Mouse (Mus musculus): Measurements from ENCODE around the gene Arf6. TPM values are rescaled to one million over a fixed set of nuclear protein-coding genes. Genes with fewer than 3 reads are reported as not detected.
A peak's percentile ranks its signal among the peaks of the same experiment; 100 is the strongest.

The Arf6 gene
- total RNA-seq, 2 experiments from 2014 or later, result 84.7 to 154 TPM

DNA sequence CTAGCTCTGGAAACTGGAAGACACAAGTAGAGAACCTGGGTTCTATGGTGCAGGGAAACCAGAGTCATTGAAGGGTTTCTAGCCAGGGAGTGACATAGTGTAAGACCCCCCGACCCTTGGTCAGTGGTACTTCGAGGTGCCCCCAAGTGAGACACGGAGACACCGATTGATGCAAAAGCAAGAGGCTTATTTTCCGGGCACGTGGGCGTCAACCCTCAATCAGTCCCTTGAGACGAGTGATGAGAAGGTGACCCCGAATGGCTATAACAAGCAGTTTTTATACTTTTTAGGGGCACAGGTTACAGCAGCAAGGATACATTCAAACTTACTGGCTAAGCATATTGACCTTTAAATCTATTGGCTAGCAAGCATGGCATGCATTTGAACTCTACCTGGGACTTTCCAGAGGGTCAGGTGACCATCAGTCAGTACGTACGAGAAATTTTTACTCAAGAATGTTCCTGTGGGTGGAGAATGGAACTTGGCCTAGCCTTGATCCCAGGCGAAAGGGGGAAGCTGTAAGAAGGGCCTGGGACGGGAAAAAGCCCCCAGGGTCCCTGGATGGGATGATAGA is 30.7 kb downstream of the Arf6 start:
- ATAC-seq (replicated peaks; ENCODE audit: poor library complexity, severe bottlenecking), result no peak

DNA sequence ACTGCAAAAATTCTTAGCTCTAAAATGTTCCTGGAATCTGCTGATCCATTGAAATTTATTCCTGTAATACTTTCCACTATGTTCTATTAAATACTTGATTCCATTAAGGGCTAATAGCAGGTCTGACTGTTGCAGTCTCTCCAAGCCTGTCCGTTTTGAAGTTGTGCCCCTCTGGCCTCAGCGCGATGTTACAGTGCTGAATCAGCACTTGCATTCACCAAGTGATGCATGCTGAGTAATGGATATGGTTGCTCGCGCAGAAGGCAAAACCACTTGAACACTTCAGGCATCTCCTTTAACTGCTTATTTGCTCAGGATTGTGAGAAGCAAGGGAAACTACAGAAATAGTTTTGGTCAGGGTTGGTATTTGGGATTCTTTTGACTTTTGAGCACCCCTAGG is 38.8 kb downstream of the Arf6 start:
- no peak for ATAC-seq (replicated peaks; ENCODE audit: poor library complexity, severe bottlenecking)

DNA sequence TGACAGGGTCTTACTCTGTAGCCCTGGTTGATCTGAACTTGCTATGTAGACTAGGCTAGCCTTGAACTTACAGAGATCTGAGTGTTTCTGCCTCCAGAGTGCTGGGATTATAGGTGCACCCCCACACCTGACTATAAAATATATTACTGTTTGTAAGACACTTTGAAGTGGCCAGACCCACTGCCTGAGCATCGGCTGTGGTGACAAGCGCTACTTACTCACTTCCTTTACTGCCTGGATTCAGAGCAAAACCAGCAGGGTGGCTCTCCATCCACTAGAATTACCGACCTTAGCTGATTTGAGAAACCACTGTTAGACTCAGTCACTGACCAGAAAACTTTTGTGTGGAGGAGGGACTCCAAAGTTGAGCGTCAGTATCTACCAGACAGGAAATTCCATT is 40.0 kb downstream of the Arf6 start:
- ATAC-seq (replicated peaks; ENCODE audit: poor library complexity, severe bottlenecking), result no peak

DNA sequence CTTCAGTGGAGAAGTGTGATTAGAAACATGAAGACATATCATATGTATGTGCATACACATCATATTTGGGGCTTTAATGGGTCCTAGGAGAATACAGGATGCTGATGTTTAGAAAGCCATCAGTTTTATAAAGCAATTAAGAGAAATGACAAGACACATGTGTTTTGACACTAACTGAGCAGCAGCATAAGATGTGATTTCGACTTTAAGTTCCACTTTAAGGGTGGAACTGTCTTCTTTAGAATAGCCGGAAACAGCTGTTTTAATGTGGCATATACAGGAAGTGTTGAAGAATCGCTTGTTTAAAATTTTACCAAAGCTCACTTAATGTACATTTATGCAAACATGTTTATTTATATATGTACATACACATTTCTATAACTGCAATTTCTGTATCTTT is 41.4 kb downstream of the Arf6 start:
- peak; percentile 51; the same call in 1 of the 2 replicates for ATAC-seq (replicated peaks; ENCODE audit: poor library complexity, severe bottlenecking)

DNA sequence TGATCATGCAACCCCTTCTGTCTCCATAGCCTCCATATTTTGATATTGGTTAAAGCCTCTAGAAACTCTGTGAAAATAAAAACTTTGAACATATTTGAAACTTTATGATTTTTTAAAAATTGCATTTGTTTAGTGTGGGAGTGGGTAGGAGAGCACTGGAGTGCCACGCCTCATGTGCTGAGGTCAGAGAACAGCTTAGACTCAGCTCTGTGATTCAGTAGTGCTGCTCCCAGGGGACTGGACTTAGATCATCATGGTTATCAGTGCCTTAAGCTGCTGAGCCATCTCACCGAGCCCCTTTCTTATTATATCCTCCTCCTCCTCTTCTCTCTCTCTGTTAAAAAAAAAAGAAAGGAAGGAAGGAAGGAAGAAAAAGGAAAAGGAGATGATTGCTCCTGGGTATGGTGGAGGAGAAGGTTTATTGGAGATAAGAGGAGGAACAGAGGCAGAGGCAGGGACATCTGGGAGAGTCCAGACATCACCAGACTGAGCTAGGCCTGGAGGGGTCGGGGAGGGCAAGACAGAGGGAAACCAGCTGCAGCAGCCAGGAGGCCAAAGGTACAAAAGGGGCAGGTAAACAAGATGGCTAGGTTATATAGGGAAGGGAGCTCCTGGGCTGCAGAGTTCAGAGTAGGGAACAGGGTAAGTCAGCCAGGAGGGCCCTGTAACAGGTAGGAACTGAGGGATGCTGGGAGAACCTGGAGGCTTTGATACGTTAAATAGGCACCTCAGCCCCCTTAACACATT is 43.0 kb downstream of the Arf6 start:
- ATAC-seq (replicated peaks; ENCODE audit: poor library complexity, severe bottlenecking), result no peak

DNA sequence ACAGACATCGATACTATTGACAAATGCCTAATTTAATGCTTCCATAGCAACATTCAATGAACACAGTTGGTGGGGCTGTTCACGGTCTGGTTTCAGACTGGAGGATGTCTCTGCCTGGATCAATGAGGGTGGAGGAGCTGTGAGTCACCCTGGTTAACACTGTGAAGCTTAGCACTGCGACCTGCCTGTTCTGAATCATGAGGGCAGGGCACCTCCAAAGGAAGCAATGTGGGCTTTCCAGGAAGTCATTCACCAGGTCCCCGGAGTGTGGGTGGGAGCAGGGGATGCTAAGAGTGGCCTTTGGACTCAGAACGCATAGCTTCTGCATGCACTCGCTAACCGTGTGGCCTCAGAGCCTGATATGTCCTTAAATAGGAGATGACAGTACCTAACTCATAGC is 44.8 kb downstream of the Arf6 start:
- ATAC-seq (replicated peaks; ENCODE audit: poor library complexity, severe bottlenecking), result no peak

DNA sequence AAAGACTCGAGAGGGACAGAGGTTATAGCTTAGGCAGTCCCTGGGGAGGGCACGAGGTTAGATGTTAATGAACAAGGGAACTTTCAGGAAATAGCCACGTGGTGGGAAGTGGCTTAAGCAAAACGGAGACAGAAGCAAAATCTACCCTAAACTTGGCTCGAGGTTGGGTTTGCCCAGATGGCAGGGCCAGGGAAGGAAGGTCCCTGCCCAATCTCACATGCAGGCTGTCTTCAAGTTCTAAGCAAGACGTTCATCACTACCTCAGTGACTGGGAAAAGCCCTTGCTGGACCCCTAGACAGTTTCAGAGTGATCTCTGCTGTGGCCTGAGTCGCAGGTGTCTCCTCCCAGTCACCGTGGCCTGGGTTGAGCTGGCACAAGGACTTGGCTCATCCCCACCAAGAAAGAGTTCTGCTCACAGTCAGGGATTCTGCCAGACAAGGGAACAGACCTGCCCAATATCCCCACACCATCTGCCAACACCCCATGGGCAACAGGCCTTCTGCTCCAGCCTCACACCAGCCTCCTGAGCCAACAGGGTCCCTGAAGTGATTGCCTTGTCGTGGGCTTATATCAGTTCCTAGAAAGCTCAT is 45.8 kb downstream of the Arf6 start:
- ATAC-seq (replicated peaks; ENCODE audit: poor library complexity, severe bottlenecking), result no peak

DNA sequence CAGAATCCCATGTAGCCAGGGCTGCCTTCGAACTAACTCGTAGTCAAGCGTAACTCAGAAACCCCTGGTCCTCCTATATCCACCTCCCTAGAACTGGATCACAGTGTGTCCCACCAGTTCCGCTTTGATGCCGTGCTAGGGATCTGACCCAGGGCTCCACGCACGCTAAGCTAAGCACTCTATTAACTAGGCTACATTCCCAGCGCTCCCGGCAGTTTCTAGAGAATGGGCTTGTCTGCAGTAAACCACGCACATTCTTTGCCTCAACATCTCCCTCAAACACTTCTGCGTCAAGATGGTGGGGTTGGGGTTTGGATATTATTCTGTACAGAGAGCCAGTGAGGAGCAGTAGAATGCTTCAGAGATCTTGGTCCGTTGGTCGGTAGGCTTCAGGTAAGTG is 46.7 kb downstream of the Arf6 start:
- no peak for ATAC-seq (replicated peaks; ENCODE audit: poor library complexity, severe bottlenecking)

DNA sequence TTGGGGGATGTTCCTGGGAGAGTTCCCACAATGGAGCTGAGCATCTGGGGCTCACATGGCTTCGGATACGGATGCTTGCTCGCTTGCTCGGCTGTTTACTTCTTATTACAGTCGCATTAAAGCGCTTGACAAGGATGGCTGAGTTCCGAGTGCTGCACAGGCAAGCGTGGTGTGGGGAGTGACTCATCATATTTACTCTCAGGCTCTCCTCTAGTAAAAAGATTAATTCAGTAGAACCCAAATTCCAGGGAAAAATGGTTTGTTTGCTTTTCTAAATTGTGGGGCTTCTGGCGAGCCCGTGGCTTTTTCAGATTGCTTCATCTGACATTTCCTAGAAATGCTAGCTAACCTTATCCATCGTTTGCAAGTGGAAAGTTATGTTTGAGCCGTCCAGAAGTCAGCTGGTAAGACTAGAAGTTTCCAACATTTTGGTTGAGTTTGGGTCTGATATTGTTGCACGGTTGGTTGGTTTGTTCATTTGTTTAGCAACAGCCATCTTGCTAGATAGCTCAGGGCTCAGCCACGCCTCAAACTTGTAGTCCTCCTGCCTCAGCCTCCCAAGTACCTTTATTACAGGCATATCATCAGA is 47.2 kb downstream of the Arf6 start:
- ATAC-seq (replicated peaks; ENCODE audit: poor library complexity, severe bottlenecking), result no peak

DNA sequence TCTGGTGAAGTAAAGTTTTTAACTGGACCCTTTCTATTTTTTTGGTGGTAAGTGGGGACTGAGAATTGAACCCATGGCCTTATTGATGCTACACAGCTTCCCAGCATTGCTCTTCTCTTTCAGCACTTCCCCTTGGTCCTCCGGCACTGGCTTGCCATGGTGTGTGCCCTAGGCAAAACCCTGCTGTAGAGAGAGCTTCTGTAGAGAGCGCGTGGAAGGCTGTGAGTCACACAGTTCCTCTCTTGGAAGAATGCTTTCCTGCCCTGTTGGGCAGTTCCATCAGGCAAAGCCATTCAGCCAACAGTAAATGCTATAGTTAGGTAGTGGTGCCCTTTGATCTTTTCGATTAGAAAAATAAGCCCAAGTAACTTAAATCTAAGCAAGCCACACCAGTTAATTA is 47.7 kb downstream of the Arf6 start:
- ATAC-seq (replicated peaks; ENCODE audit: poor library complexity, severe bottlenecking), result peak; percentile 26

DNA sequence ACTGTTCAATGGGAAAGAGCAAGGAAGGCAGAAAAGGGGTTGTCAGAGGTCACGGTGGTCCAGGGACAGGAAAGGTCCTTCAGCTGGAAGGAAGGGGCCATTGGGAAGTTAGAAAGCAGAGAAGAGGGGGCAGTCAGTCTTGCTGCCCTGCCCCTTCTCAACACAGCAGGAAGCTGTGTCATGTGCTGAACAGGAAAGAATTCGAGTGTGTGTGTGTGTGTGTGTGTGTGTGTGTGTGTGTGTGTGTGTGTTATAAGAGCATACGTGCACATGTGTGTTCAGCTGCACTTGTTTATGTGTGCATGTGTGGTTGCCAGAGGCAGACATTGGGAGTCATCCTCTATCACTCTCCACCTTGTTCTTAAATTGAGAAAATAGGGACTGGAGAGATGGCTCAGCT is 48.8 kb downstream of the Arf6 start:
- ATAC-seq (replicated peaks; ENCODE audit: poor library complexity, severe bottlenecking), result no peak

DNA sequence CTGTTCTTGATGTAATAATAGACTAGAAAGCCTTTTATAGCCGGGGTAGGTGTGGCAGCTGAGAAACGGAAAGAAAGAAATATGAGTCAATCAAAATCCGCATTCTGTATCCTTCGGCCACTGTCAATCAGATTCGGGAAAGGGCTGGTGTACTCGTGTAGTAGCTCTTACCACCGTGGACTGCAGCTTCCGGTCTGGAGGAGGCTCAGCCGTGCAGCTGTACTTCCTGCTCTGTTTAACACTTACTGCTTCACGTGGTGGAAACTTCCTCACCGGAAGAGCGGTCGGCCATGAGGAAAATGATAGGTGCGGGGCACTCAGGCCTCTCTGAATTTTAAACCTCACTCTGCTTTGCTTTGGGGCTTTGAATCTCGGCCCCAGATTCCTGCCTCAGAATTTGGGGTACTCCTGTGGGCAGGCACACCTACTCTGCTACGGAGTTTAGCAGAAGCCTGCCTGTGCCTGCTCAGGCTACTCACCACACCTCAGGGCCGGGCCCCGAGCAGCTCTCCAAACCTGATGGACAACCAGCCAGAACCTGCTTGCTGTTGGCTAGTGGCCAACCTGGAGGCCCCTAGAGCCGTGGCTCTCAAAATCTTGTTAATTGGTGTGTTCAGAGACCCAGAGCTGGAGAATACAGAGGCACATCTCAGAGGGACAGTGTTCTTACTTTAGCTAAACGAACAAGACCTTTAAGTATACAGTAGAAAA is 51.0 kb downstream of the Arf6 start:
- peak; percentile 95 for ATAC-seq (replicated peaks; ENCODE audit: poor library complexity, severe bottlenecking)

Other genes starting within 250 kb of the Arf6 start
- 3,535 and 4,742 TPM in 2 replicates for gene Rps29, start 213.0 kb upstream of the Arf6 start, total RNA-seq (2014; fragmentation: Nextera tagmentation)
- gene Rps29, start 213.0 kb upstream of the Arf6 start, total RNA-seq (2017), result 1,829 and 1,856 TPM in 2 replicates
- 24.0 and 29.8 TPM in 2 replicates for gene Lrr1, start 203.3 kb upstream of the Arf6 start, total RNA-seq (2014; fragmentation: Nextera tagmentation)
- 12.3 and 15.8 TPM in 2 replicates for gene Lrr1, start 203.3 kb upstream of the Arf6 start, total RNA-seq (2017)
- gene Rpl36al, start 188.1 kb upstream of the Arf6 start, total RNA-seq (2014; fragmentation: Nextera tagmentation), result 1,057 and 1,062 TPM in 2 replicates
- gene Rpl36al, start 188.1 kb upstream of the Arf6 start, total RNA-seq (2017), result 1,430 and 1,531 TPM in 2 replicates
- 96.2 and 111 TPM in 2 replicates for gene Mgat2, start 188.0 kb upstream of the Arf6 start, total RNA-seq (2014; fragmentation: Nextera tagmentation)
- gene Mgat2, start 188.0 kb upstream of the Arf6 start, total RNA-seq (2017), result 153 and 186 TPM in 2 replicates
- gene Gm49383, start 175.0 kb upstream of the Arf6 start, total RNA-seq (2014; fragmentation: Nextera tagmentation), result 4.1 and 5.3 TPM in 2 replicates
- 27.0 and 31.0 TPM in 2 replicates for gene Gm49383, start 175.0 kb upstream of the Arf6 start, total RNA-seq (2017)
- 4.1 and 10.9 TPM in 2 replicates for gene Dnaaf2, start 173.7 kb upstream of the Arf6 start, total RNA-seq (2014; fragmentation: Nextera tagmentation)
- gene Dnaaf2, start 173.7 kb upstream of the Arf6 start, total RNA-seq (2017), result 2.2 and 8.1 TPM in 2 replicates
- gene Gm49384, start 167.9 kb upstream of the Arf6 start, total RNA-seq (2014; fragmentation: Nextera tagmentation), result 7.2 and 16.0 TPM in 2 replicates
- gene Gm49384, start 167.9 kb upstream of the Arf6 start, total RNA-seq (2017), result 13.7 and 38.3 TPM in 2 replicates
- 51.2 and 56.8 TPM in 2 replicates for gene Pole2, start 144.0 kb upstream of the Arf6 start, total RNA-seq (2014; fragmentation: Nextera tagmentation)
- gene Pole2, start 144.0 kb upstream of the Arf6 start, total RNA-seq (2017), result 46.4 and 58.8 TPM in 2 replicates
- 2.5 and 2.9 TPM in 2 replicates for gene Klhdc1, start 131.0 kb upstream of the Arf6 start, total RNA-seq (2014; fragmentation: Nextera tagmentation)
- 3.5 and 3.8 TPM in 2 replicates for gene Klhdc1, start 131.0 kb upstream of the Arf6 start, total RNA-seq (2017)
- 42.4 and 48.7 TPM in 2 replicates for gene Klhdc2, start 75.5 kb upstream of the Arf6 start, total RNA-seq (2014; fragmentation: Nextera tagmentation)
- 47.5 and 68.9 TPM in 2 replicates for gene Klhdc2, start 75.5 kb upstream of the Arf6 start, total RNA-seq (2017)
- gene Nemf, start 15.0 kb upstream of the Arf6 start, total RNA-seq (2014; fragmentation: Nextera tagmentation), result 51.7 and 51.9 TPM in 2 replicates
- 119 and 139 TPM in 2 replicates for gene Nemf, start 15.0 kb upstream of the Arf6 start, total RNA-seq (2017)
- not detected in 2 replicates for gene Gm9887, start 308 bp downstream of the Arf6 start, total RNA-seq (2014; fragmentation: Nextera tagmentation)
- gene Gm9887, start 308 bp downstream of the Arf6 start, total RNA-seq (2017), result not detected in 2 replicates
- 7.0 and 12.9 TPM in 2 replicates for gene Vcpkmt, start 210.9 kb downstream of the Arf6 start, total RNA-seq (2014; fragmentation: Nextera tagmentation)
- gene Vcpkmt, start 210.9 kb downstream of the Arf6 start, total RNA-seq (2017), result 17.3 and 17.4 TPM in 2 replicates